Mouse (Mus musculus): ENCODE data around the gene Gap43. TPM values are rescaled to one million over a fixed set of nuclear protein-coding genes. Genes with fewer than 3 reads are reported as not detected.

Gene Gap43
- polyA plus RNA-seq, 1 experiment, result 0.10 TPM

DNA sequence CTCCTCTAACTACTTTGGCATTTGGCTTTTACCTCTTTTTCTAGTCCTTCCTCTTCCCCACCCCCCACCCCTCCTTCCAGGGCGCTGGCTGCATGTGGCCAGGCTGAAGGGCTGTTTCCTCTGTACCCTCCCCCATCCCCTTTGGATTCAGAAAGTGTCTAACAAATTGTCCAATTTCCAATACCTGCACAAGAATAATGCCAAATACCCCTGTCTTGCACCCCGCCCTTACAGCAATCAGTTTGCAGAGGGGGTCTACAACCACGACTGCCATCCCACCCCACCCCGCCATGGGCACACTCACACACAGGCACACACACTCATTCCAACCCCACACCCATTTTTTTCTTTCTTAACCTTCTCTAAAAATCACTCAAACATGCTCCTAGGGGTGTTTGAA lies 1.5 kb downstream of the Gap43 start:
- no peak overlapping the region for H3K4me3 ChIP-seq (replicated peaks)
- peaks cover 31% of the 10 kb centered on the region for H3K27me3 ChIP-seq (replicated peaks)
- no peak for TF ChIP-seq FLI1 (IDR thresholded peaks at IDR 0.05; ENCODE audit: low read length)
- TF ChIP-seq GATA1 (IDR thresholded peaks at IDR 0.05; ENCODE audit: borderline replicate concordance, low read length), result no peak
- no peaks in the 10 kb centered on the region for H3K36me3 ChIP-seq (replicated peaks; ENCODE audit: low read length)
- H3K4me1 ChIP-seq, result peaks cover 6% of the 10 kb centered on the region
- no peaks in the 10 kb centered on the region for H3K9me3 ChIP-seq

DNA sequence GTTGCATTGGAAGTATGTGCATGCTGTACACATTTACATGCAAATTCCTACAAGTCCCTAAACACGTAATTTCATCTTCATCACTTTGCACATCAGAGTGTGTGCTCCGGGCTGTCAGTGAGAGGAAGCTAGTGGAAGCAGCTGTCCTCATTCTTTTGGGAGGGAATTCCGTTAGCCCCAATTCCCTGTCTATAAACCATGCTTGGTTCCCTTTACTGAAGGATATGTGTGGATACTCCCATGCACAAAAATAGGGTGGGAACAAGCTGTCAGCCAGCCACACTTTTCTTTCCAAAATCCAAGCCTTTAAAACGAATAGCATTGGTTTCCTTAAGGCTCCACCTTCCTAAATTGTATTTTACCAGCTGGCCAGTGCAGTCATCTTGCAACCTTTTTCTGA lies 2.1 kb downstream of the Gap43 start:
- Histone ChIP-seq H3K9me3 (no peaks in the 10 kb centered on the region), H3K36me3 (replicated peaks; ENCODE audit: low read length) (no peaks in the 10 kb centered on the region), H3K4me1 (peaks cover 6% of the 10 kb centered on the region), H3K27me3 (replicated peaks) (peaks cover 31% of the 10 kb centered on the region), H3K4me3 (replicated peaks) (no peak overlapping the region)
- no peak for TF ChIP-seq GATA1 (IDR thresholded peaks at IDR 0.05; ENCODE audit: borderline replicate concordance, low read length)
- TF ChIP-seq FLI1 (IDR thresholded peaks at IDR 0.05; ENCODE audit: low read length), result no peak

DNA sequence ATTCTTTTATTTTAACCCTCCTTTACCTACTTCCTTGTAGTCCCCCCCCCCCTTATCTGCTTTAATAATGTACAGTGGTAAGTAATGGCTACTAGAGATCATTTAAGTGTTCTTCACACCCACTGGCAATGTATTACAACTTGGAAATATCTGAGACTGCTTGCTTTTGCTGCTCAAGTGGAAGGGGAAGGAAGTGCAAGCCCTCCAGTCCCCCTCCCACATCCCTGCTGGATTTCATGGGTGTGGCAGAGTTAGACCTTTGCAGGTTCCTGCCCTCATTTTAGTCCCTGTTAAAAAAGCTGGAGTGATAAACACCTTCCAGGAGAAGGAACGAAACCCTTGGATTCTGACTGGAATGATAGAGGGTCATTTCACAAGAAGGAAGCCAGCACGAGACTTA lies 2.8 kb downstream of the Gap43 start:
- Histone ChIP-seq H3K27me3 (replicated peaks) (peaks cover 31% of the 10 kb centered on the region), H3K4me1 (peaks cover 6% of the 10 kb centered on the region), H3K9me3 (no peaks in the 10 kb centered on the region), H3K36me3 (replicated peaks; ENCODE audit: low read length) (no peaks in the 10 kb centered on the region), H3K4me3 (replicated peaks) (no peak overlapping the region)
- no peak for TF ChIP-seq FLI1 (IDR thresholded peaks at IDR 0.05; ENCODE audit: low read length)
- no peak for TF ChIP-seq GATA1 (IDR thresholded peaks at IDR 0.05; ENCODE audit: borderline replicate concordance, low read length)

DNA sequence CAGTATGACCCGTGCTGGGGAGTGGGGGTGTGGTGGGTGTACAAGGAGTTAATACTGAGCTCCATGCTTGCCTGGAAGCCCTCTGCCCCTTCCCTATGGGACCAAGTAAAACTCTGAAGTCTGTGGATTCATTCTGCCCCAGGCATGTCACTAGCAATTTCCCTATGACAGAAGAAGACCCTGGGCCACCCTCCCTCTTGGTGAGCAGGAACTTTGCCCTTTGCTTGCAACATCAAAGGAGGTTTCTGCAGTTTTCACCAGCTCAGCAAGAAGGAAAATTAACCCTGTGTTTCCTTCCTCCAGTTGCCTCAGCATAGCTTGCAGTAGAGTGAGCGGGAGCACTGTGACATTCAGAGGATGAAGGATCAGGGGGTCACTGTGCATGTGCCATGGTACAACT lies 3.8 kb downstream of the Gap43 start:
- peaks cover 30% of the 10 kb centered on the region for H3K27me3 ChIP-seq (replicated peaks)
- H3K4me3 ChIP-seq (replicated peaks), result no peak overlapping the region
- no peaks in the 10 kb centered on the region for H3K9me3 ChIP-seq
- H3K36me3 ChIP-seq (replicated peaks; ENCODE audit: low read length), result no peaks in the 10 kb centered on the region
- TF ChIP-seq GATA1 (IDR thresholded peaks at IDR 0.05; ENCODE audit: borderline replicate concordance, low read length), result no peak
- no peak for TF ChIP-seq FLI1 (IDR thresholded peaks at IDR 0.05; ENCODE audit: low read length)
- H3K4me1 ChIP-seq, result peaks cover 6% of the 10 kb centered on the region

DNA sequence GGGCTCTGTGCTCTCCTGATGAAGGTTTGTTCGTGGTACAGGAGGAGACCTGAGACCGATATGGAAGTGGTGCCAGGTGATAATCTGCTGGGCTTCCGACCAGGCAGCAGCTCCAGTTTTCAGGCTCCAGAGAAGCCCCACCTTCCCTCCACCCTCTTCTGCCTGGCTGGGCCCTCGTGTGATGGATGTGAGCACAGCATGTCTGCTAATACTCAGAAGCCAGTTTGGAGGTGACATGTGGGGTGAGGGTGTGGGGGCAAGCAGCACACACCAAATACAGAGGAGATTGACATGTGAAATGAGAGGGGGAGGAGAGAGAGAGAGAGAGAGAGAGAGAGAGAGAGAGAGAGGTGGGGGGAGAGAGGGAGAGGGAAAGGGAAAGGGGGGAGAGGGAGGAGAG lies 8.1 kb downstream of the Gap43 start:
- Histone ChIP-seq H3K36me3 (replicated peaks; ENCODE audit: low read length) (no peaks in the 10 kb centered on the region), H3K4me1 (no peaks in the 10 kb centered on the region), H3K27me3 (replicated peaks) (peaks cover 2% of the 10 kb centered on the region), H3K9me3 (no peaks in the 10 kb centered on the region), H3K4me3 (replicated peaks) (no peak overlapping the region)
- no peak for TF ChIP-seq GATA1 (IDR thresholded peaks at IDR 0.05; ENCODE audit: borderline replicate concordance, low read length)
- no peak for TF ChIP-seq FLI1 (IDR thresholded peaks at IDR 0.05; ENCODE audit: low read length)

DNA sequence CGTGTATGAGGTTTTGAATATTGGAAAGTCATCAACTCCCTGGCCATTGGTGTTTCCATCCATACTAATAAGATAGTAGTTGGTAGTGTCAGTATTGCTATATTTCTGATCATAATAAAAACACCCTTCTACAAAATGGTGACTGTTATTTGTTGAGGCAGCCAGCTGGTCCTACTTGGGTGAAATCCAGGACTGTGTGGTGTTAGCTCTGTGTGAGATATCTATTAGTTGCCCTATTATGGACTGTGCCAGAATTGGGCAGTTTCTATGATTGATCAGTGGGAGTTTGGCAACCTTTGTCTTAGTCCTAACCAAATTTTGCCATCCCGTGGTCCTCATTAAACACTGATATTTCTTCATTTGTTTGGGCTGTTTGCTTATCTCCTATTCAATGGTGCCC lies 14.3 kb downstream of the Gap43 start:
- Histone ChIP-seq H3K4me3 (replicated peaks) (no peak overlapping the region), H3K36me3 (replicated peaks; ENCODE audit: low read length) (no peaks in the 10 kb centered on the region), H3K4me1 (no peaks in the 10 kb centered on the region), H3K27me3 (replicated peaks) (no peaks in the 10 kb centered on the region), H3K9me3 (no peaks in the 10 kb centered on the region)
- TF ChIP-seq GATA1 (IDR thresholded peaks at IDR 0.05; ENCODE audit: borderline replicate concordance, low read length), result no peak
- TF ChIP-seq FLI1 (IDR thresholded peaks at IDR 0.05; ENCODE audit: low read length), result no peak

DNA sequence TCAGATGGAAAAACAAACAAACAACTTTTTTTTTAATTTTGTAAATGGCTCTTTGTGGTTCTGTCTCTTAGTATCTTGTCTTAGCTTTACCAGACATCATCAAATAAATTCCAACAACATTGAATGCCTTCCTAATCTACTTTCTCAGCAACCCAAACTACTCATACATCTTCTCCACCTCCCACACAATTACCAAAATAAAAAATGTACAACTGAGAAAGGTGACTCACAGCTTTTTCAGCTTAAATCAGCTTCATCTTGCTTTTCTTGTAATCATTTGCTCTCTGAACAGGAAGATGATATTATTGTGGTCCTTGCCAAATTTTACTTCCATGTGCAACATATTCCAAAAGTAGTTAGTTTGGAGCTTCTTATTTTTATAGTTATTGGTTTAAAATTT lies 14.9 kb downstream of the Gap43 start:
- Histone ChIP-seq H3K4me3 (replicated peaks) (no peak overlapping the region), H3K9me3 (no peaks in the 10 kb centered on the region), H3K27me3 (replicated peaks) (no peaks in the 10 kb centered on the region), H3K4me1 (no peaks in the 10 kb centered on the region), H3K36me3 (replicated peaks; ENCODE audit: low read length) (no peaks in the 10 kb centered on the region)
- TF ChIP-seq GATA1 (IDR thresholded peaks at IDR 0.05; ENCODE audit: borderline replicate concordance, low read length), result no peak
- no peak for TF ChIP-seq FLI1 (IDR thresholded peaks at IDR 0.05; ENCODE audit: low read length)

DNA sequence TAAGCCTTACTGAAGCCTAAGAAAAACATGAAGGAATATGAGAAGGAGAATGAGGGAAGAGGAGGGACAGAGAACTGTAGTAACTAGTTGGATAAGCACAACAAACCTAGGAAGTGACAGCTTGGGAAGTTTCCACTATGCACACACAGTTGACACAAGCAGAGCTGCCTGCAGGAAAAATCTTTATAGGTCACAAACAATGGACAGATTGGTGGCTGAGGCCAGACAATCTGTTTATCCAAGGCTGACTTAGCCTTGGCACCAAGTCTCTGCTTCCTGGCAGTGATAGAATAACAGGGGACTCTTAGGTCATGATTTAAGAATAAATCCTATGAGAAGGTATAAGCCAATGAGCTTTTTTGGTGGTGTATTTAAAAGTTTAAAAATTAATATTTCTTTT lies 20.6 kb downstream of the Gap43 start:
- no peaks in the 10 kb centered on the region for H3K36me3 ChIP-seq (replicated peaks; ENCODE audit: low read length)
- TF ChIP-seq GATA1 (IDR thresholded peaks at IDR 0.05; ENCODE audit: borderline replicate concordance, low read length) (no peak), FLI1 (IDR thresholded peaks at IDR 0.05; ENCODE audit: low read length) (no peak)
- H3K4me3 ChIP-seq (replicated peaks), result no peak overlapping the region
- H3K4me1 ChIP-seq, result no peaks in the 10 kb centered on the region
- no peaks in the 10 kb centered on the region for H3K9me3 ChIP-seq
- H3K27me3 ChIP-seq (replicated peaks), result no peaks in the 10 kb centered on the region

DNA sequence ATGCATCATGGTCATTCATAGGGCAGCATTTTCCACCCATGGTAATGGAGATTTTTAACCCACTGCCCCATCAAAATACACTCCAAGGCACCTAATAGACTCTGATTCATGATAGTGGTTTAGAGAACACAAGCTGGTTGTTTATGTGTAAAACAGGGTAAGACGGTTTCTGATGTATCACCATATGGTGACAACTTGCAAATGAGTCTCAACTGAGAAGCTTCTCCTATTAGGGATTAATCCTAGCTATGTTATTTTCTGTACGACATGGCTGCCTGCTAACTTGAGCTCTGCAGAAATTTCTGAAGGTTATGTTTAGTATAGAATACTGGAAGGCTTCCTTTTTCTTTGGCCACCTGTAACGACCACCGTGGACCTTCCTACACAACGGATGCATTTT lies 21.1 kb downstream of the Gap43 start:
- TF ChIP-seq FLI1 (IDR thresholded peaks at IDR 0.05; ENCODE audit: low read length), result no peak
- no peak for TF ChIP-seq GATA1 (IDR thresholded peaks at IDR 0.05; ENCODE audit: borderline replicate concordance, low read length)
- no peaks in the 10 kb centered on the region for H3K36me3 ChIP-seq (replicated peaks; ENCODE audit: low read length)
- H3K4me1 ChIP-seq, result no peaks in the 10 kb centered on the region
- no peaks in the 10 kb centered on the region for H3K27me3 ChIP-seq (replicated peaks)
- no peak overlapping the region for H3K4me3 ChIP-seq (replicated peaks)
- no peaks in the 10 kb centered on the region for H3K9me3 ChIP-seq

DNA sequence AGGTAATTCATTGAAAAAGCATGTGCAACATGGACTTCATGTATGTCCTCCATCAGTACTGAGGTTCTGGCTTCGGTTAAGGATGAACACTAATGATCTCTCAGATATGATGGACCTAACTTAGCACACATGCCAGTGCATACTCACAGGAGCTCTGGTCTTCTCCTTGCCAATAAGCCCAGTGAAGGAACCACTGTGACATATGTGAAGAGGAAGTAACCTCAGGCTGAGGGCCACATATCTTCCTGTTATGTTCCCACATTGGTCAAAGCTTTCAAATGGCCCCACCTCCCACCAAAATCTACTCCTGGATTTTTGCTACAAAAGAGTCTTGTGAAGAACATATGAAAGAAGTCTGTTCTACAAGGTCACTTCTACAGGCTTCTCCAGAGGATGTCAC lies 28.3 kb downstream of the Gap43 start:
- H3K4me3 ChIP-seq (replicated peaks), result no peak overlapping the region
- peaks cover 6% of the 10 kb centered on the region for H3K27me3 ChIP-seq (replicated peaks)
- peaks cover 5% of the 10 kb centered on the region; the same call in 1 of the 2 replicates for H3K9me3 ChIP-seq
- no peaks in the 10 kb centered on the region for H3K36me3 ChIP-seq (replicated peaks; ENCODE audit: low read length)
- no peaks in the 10 kb centered on the region for H3K4me1 ChIP-seq
- TF ChIP-seq GATA1 (IDR thresholded peaks at IDR 0.05; ENCODE audit: borderline replicate concordance, low read length) (no peak), FLI1 (IDR thresholded peaks at IDR 0.05; ENCODE audit: low read length) (no peak)

DNA sequence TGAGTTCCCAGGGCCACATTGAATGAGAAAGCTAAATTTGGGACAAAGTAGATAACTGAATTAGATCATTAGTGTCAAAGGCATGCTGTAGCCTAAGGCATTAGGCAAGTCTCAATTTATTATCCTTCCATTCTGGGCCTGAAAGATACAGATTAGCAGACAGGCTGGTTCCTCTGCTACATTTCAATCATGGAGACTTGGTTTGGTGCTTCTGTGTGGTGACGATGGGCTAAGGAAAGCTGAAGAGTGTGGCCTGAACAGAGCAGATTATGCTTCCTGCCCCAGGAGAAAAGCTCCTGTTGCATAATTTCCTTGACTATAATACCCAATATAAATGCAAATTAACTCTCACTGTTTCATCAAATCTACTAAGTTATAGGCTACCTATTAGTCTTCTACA lies 31.7 kb downstream of the Gap43 start:
- peaks cover 15% of the 10 kb centered on the region for H3K27me3 ChIP-seq (replicated peaks)
- peaks cover 4% of the 10 kb centered on the region; the same call in 1 of the 2 replicates for H3K9me3 ChIP-seq
- H3K4me1 ChIP-seq, result no peaks in the 10 kb centered on the region
- no peaks in the 10 kb centered on the region for H3K36me3 ChIP-seq (replicated peaks; ENCODE audit: low read length)
- H3K4me3 ChIP-seq (replicated peaks), result no peak overlapping the region
- TF ChIP-seq GATA1 (IDR thresholded peaks at IDR 0.05; ENCODE audit: borderline replicate concordance, low read length) (no peak), FLI1 (IDR thresholded peaks at IDR 0.05; ENCODE audit: low read length) (no peak)

Data from megakaryocyte, embryonic 14.5 days (primary cell).